In genomic region chr17:94528765-94529164, GRCm38 (mm10) we compare ENCODE assay signal across 25 mouse cellular contexts.
DNase-seq lines count a peak whose midpoint lies in the region; TF ChIP-seq lines count a peak whose summit lies in the region.
"Had no signal": no experiment of that assay in that cellular context is flagged by ENCODE, and none has a peak within 500 bp of the region (broad histone marks: within the 10 kb centered on the region; RNA-seq: fewer than 3 reads in every experiment).

No protein-coding gene starts in this region.

- TF ChIP-seq CTCF in left cerebral cortex, adult 2 months (IDR thresholded peaks at IDR 0.05) = no peak
- TF ChIP-seq CTCF in brain, embryonic 14.5 days (IDR thresholded peaks at IDR 0.05; ENCODE audit: borderline replicate concordance, extremely low read depth, insufficient read depth, insufficient read length) = no peak
- TF ChIP-seq CTCF in gastrocnemius, adult 2 months (IDR thresholded peaks at IDR 0.05) = no peak

- no peak for TF ChIP-seq POLR2A in brain, embryonic 14.5 days (IDR thresholded peaks at IDR 0.05; ENCODE audit: borderline replicate concordance, extremely low read depth, insufficient read depth, insufficient read length, poor library complexity, severe bottlenecking)

- peak; percentile 2 to 32 for DNase-seq in left cerebral cortex, adult 18-20 months (ENCODE audit: low spot score in 2 of 2)
- no peak for DNase-seq in left cerebral cortex, adult 2 months (ENCODE audit: extremely low spot score in 1 of 2, low spot score in 2 of 2)
- DNase-seq in brain, embryonic 14.5 days (ENCODE audit: low read depth) = peak; percentile 45
- DNase-seq in frontal cortex, postnatal 10 days (ENCODE audit: low spot score in 2 of 2) = peak; percentile 5
- peak; percentile 31 for DNase-seq in layer of hippocampus, adult 9-11 months
- no peak for DNase-seq in gastrocnemius, adult 2 months
- no peak for DNase-seq in kidney, postnatal 10 days
- DNase-seq: B cell, adult 2 months; cerebellum, adult 2 months; cerebellum, postnatal 25 days; gastrocnemius, postnatal 10 days; kidney, postnatal 36 days; lung, adult 18-20 months; lung, postnatal 10 days; spleen, adult 18-20 months; thymus, postnatal 25 days had no signal

- intact Hi-C loops in left cerebral cortex, adult 2 months (cut with DNase I) = loop anchor here (10.0 kb wide), 1 partner anchor 274 kb away; no protein-coding TSS in a partner anchor
- intact Hi-C loops in gastrocnemius, adult 2 months (cut with DNase I) = no loop called here

- no peak overlapping the region for H3K27ac ChIP-seq in left cerebral cortex, adult 2 months
- H3K27ac ChIP-seq in gastrocnemius, adult 2 months = no peak overlapping the region
- H3K27ac ChIP-seq: embryonic facial prominence, embryonic 13.5 days; forebrain, embryonic 12.5 days; hindbrain, embryonic 10.5 days; hindbrain, postnatal 0 days; limb, embryonic 13.5 days; liver, embryonic 12.5 days; midbrain, embryonic 10.5 days had no signal

- H3K4me3 ChIP-seq in left cerebral cortex, adult 2 months = no peak overlapping the region
- H3K4me3 ChIP-seq in gastrocnemius, adult 2 months = no peak overlapping the region
- H3K4me3 ChIP-seq: embryonic facial prominence, embryonic 13.5 days; erythroblast, embryonic 14.5 days; forebrain, embryonic 12.5 days; hindbrain, embryonic 10.5 days; limb, embryonic 13.5 days; liver, embryonic 12.5 days; midbrain, embryonic 10.5 days; myocyte had no signal

Comparison
In these comparisons a context has a peak if more than half of its experiments do, and no peak if none do; other contexts are left out.
1. DNase-seq: peak in left cerebral cortex, adult 18-20 months (2 of 2), brain, embryonic 14.5 days (single experiment), frontal cortex, postnatal 10 days (2 of 2) and layer of hippocampus, adult 9-11 months (single experiment); none in left cerebral cortex, adult 2 months (0 of 2), gastrocnemius, adult 2 months (single experiment) and kidney, postnatal 10 days (single experiment).